Mouse (Mus musculus) Patski (cell line): ENCODE measurements around the gene Malsu1. TPM values are rescaled to one million over a fixed set of nuclear protein-coding genes. Genes with fewer than 3 reads are reported as not detected.

Experiments used
- ATAC-seq: fragments of 100-300 bp; one replicate; pipeline ENCODE4 v1.8.0; 2021
- CTCF ChIA-PET: fragments of 350-600 bp; sonication (Branson Sonifier 250); formaldehyde crosslinking; loops from one replicate; lab custom pipeline; 2022; ENCODE audit warnings: inconsistent platforms; lab: Charles Lee
- POLR2A ChIA-PET: fragments of 350-600 bp; sonication (Branson Sonifier 250); formaldehyde crosslinking; loops from one replicate; lab custom pipeline; 2022; ENCODE audit warnings: antibody characterized with exemption, inconsistent platforms; lab: Charles Lee
- DNase-seq: peaks from one replicate; pipeline ENCODE4 v3.0.0-alpha.2; 2011; ENCODE audit warnings: low read depth, low spot score
- H3K27me3 ChIP-seq: fragments of 371-371 bp; one replicate; pipeline ENCODE4 v1.5.1; 2021
- CTCF ChIP-seq: fragments of 100-300 bp; IDR thresholded peaks from one replicate; pipeline ENCODE4 v1.5.1; 2021
- in situ Hi-C: fragments of 300-500 bp; cut with MboI; formaldehyde crosslinking; loops from 3 replicates; pipeline ENCODE4 v1.11.1; 2018; ENCODE audit warnings: low pct_unique_long_range_greater_than_20kb, mixed read lengths
- polyA plus RNA-seq: library from polyadenylated mRNA; unstranded; gene quantifications from one replicate; pipeline ENCODE4 v1.2.3, GENCODE M21; 2021

The Malsu1 gene
- polyA plus RNA-seq, 1 experiment from 2014 or later: 48.0 TPM

- ChIA-PET CTCF (interaction anchor here (0.9 kb wide), 1 partner anchor 10 kb away, joined by 3 read pairs; no protein-coding TSS in a partner anchor), POLR2A (no interaction called here)
- no peaks in the 10 kb centered on the region for H3K27me3 ChIP-seq
- no peak for TF ChIP-seq CTCF
- DNase-seq: no peak
- no peak for ATAC-seq
- in situ Hi-C loops: no loop called here
These were observed 27.1 kb upstream of the Malsu1 start for GRCm38 (mm10) chr6:49046502-49046901.

- in situ Hi-C loops: no loop called here
- CTCF ChIA-PET: interaction anchor here (0.9 kb wide), 1 partner anchor 10 kb away, joined by 3 read pairs; no protein-coding TSS in a partner anchor
- DNase-seq (no peak), ATAC-seq (no peak)
- no peaks in the 10 kb centered on the region for H3K27me3 ChIP-seq
- TF ChIP-seq CTCF: no peak
- POLR2A ChIA-PET: no interaction called here
These were observed 26.6 kb upstream of the Malsu1 start for GRCm38 (mm10) chr6:49046976-49047375.

- POLR2A ChIA-PET: no interaction called here
- ATAC-seq: no peak
- H3K27me3 ChIP-seq: no peaks in the 10 kb centered on the region
- no peak for DNase-seq
- in situ Hi-C loops: no loop called here
- TF ChIP-seq CTCF: no peak
- CTCF ChIA-PET: no interaction called here
These were observed 25.7 kb upstream of the Malsu1 start for GRCm38 (mm10) chr6:49047848-49048247.

GRCm38 (mm10) chr6:49048395-49048794 lies 25.2 kb upstream of the Malsu1 start:
- no peak for TF ChIP-seq CTCF
- in situ Hi-C loops: no loop called here
- no peaks in the 10 kb centered on the region for H3K27me3 ChIP-seq
- DNase-seq: no peak
- CTCF ChIA-PET: interaction anchor here (0.9 to 1.6 kb wide), 3 partner anchors 9 to 80 kb away, joined by 3 to 8 read pairs (median 4); no protein-coding TSS in a partner anchor
- POLR2A ChIA-PET: no interaction called here
- no peak for ATAC-seq

- in situ Hi-C loops: no loop called here
These were observed 22.8 kb upstream of the Malsu1 start for GRCm38 (mm10) chr6:49050677-49051410.

DNA sequence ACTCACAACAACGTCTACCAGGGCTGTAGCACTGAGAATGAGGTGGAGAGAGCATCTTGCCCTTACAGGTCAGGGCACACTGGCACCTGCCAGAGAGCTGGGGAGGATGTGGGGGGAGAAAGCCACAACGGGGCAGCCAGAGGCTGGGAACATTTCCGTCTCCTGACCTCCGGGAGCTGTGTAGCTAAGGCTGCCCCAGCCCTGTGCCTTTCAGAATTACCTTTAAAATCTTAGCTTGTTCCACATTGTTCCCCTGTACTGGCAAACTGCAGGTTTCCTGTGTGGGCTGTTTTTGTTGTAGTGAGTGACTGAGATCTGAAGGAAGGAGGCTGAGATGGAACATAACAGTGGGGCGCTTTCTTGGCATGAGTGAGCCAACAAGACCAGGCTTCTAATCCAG lies 21.4 kb upstream of the Malsu1 start:
- ATAC-seq (no peak), DNase-seq (no peak)
- POLR2A ChIA-PET: interaction anchor here (0.6 to 1.1 kb wide), 2 partner anchors 167 to 189 kb away, joined by 3 to 4 read pairs; no protein-coding TSS in a partner anchor
- CTCF ChIA-PET: no interaction called here
- no peak for TF ChIP-seq CTCF
- no peaks in the 10 kb centered on the region for H3K27me3 ChIP-seq
- in situ Hi-C loops: no loop called here

More at GRCm38 (mm10) chr6:49050677-49051410, 22.8 kb upstream of the Malsu1 start:
- ChIA-PET POLR2A (no interaction called here), CTCF (no interaction called here)
- DNase-seq (no peak), ATAC-seq (no peak)
- no peaks in the 10 kb centered on the region for H3K27me3 ChIP-seq
- no peak for TF ChIP-seq CTCF

GRCm38 (mm10) chr6:49055256-49055733 lies 18.3 kb upstream of the Malsu1 start:
- ChIA-PET CTCF (interaction anchor here (3.6 kb wide), 1 partner anchor 14 kb away, joined by 12 read pairs; no protein-coding TSS in a partner anchor), POLR2A (no interaction called here)
- TF ChIP-seq CTCF: no peak
- DNase-seq: no peak
- in situ Hi-C loops: loop anchor here (5.0 kb wide), 2 partner anchors 152 to 342 kb away; partner anchors contain the start of gene Stk31
- no peak for ATAC-seq
- no peaks in the 10 kb centered on the region for H3K27me3 ChIP-seq

DNA sequence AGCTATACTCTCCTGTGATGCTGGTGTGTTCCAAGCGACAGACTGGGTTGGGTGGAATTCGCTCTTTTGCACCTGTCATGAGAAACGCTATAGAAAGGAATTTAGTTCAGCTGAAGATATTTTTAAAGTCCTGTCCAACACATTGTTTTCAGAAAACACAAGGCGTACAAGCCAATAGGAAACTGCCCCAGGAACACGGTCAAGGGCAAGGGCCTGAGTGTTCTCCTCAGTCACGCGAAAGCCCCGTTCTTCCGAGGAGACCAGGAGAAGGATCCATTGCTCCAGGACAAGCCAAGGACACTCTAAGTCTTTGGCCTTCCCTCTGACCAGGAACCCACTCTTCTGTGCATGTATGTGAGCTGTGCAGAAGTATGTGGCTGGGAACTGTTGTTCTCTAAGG lies 17.6 kb upstream of the Malsu1 start:
- no peak for DNase-seq
- in situ Hi-C loops: loop anchor here (5.0 kb wide), 2 partner anchors 151 to 341 kb away; partner anchors contain the start of gene Stk31
- TF ChIP-seq CTCF: no peak
- no peaks in the 10 kb centered on the region for H3K27me3 ChIP-seq
- POLR2A ChIA-PET: no interaction called here
- no peak for ATAC-seq
- CTCF ChIA-PET: interaction anchor here (1.0 to 3.6 kb wide), 5 partner anchors 9 to 86 kb away, joined by 3 to 12 read pairs (median 3); no protein-coding TSS in a partner anchor

- in situ Hi-C loops: loop anchor here (5.0 kb wide), 2 partner anchors 150 to 340 kb away; partner anchors contain the start of gene Stk31
These were observed 16.3 kb upstream of the Malsu1 start for GRCm38 (mm10) chr6:49057053-49058021.

GRCm38 (mm10) chr6:49068361-49068760 lies 5.2 kb upstream of the Malsu1 start:
- ChIA-PET CTCF (interaction anchor here (2.4 kb wide), 1 partner anchor 11 kb away, joined by 6 read pairs; no protein-coding TSS in a partner anchor), POLR2A (no interaction called here)
- peaks cover 7% of the 10 kb centered on the region for H3K27me3 ChIP-seq
- in situ Hi-C loops: no loop called here
- DNase-seq: no peak
- ATAC-seq: no peak
- no peak for TF ChIP-seq CTCF

More at GRCm38 (mm10) chr6:49057053-49058021, 16.3 kb upstream of the Malsu1 start:
- DNase-seq (no peak), ATAC-seq (no peak)
- peak; percentile 91 for TF ChIP-seq CTCF
- H3K27me3 ChIP-seq: no peaks in the 10 kb centered on the region
- POLR2A ChIA-PET: interaction anchor here (0.7 to 0.9 kb wide), 2 partner anchors 40 to 160 kb away, joined by 3 to 4 read pairs; no protein-coding TSS in a partner anchor
- CTCF ChIA-PET: interaction anchor here (0.7 to 3.6 kb wide), 17 partner anchors 8 to 184 kb away, joined by 3 to 12 read pairs (median 3); partner anchors contain the start of gene Gpnmb
